Mouse (Mus musculus) embryonic stem cell, embryonic (primary cell): ENCODE measurements at regions not wholly inside any gene's neighbourhood (a gene's known extent, or its start where the extent isn't known, plus 50 kb on each side); places are given as distances from the start of the nearest gene placed in this dataset.
"Not testable (repeated sequence)": the region's sequence is repeated elsewhere in the genome, so short reads cannot be mapped to it uniquely, and the experiment has no call there.

Experiments
- CTCF ChIA-PET, 4 experiments: fragments of 300-600 bp in 2 of 4; fragments of 350-600 bp in 2 of 4; sonication (Branson Sonifier 250); formaldehyde crosslinking; loops; one replicate each; lab custom pipeline; 2022; ENCODE audit warnings: inconsistent platforms in 2 of 4; lab: Charles Lee
- POLR2A ChIA-PET, 4 experiments: fragments of 300-600 bp in 2 of 4; fragments of 350-600 bp in 2 of 4; sonication (Branson Sonifier 250); formaldehyde crosslinking; loops; one replicate each; lab custom pipeline; 2022; ENCODE audit warnings: antibody characterized with exemption in 4 of 4, inconsistent platforms in 1 of 4; lab: Charles Lee

GRCm38 (mm10) chr13:61957197-61957596 lies 172.5 kb upstream of the Zfp808 start:
- CTCF ChIA-PET, POLR2A ChIA-PET: not testable (repeated sequence)

GRCm38 (mm10) chr13:61978856-61979255 lies 150.8 kb upstream of the Zfp808 start:
- POLR2A ChIA-PET, CTCF ChIA-PET: not testable (repeated sequence)

GRCm38 (mm10) chr13:61996519-61996918 lies 133.2 kb upstream of the Zfp808 start:
- POLR2A ChIA-PET, CTCF ChIA-PET: not testable (repeated sequence)

GRCm38 (mm10) chr13:61998803-61999202 lies 130.9 kb upstream of the Zfp808 start:
- POLR2A ChIA-PET, result interaction anchor here in 1 of 4 experiments (0.9 kb wide), 1 partner anchor 19 kb away, joined by 4 read pairs; no protein-coding TSS in a partner anchor
- CTCF ChIA-PET, result not testable (repeated sequence)

- CTCF ChIA-PET, POLR2A ChIA-PET: not testable (repeated sequence)
Observed at GRCm38 (mm10) chr13:62007321-62007720, 122.4 kb upstream of the Zfp808 start.

- ChIA-PET CTCF (interaction anchor here in 1 of 4 experiments (0.6 kb wide), 1 partner anchor 249 kb away, joined by 10 read pairs; no protein-coding TSS in a partner anchor), POLR2A (interaction anchor here in 2 of 4 experiments (0.6 to 0.7 kb wide), 2 partner anchors 63 to 412 kb away, joined by 3 to 6 read pairs; no protein-coding TSS in a partner anchor)
Observed at GRCm38 (mm10) chr13:62015424-62016167, 114.1 kb upstream of the Zfp808 start.

- CTCF ChIA-PET, result not testable (repeated sequence)
- POLR2A ChIA-PET, result interaction anchor here in 1 of 4 experiments (0.7 kb wide), 1 partner anchor 62 kb away, joined by 3 read pairs; no protein-coding TSS in a partner anchor
Observed at GRCm38 (mm10) chr13:62016168-62016502, 113.6 kb upstream of the Zfp808 start.

GRCm38 (mm10) chr13:62037646-62038045 lies 92.0 kb upstream of the Zfp808 start:
- CTCF ChIA-PET, POLR2A ChIA-PET: not testable (repeated sequence)

- ChIA-PET CTCF (interaction anchor here in 1 of 4 experiments (0.6 kb wide), 1 partner anchor 1710 kb away, joined by 3 read pairs; no protein-coding TSS in a partner anchor), POLR2A (interaction anchor here in 3 of 4 experiments (0.7 to 1.6 kb wide), 11 partner anchors 16 to 314 kb away, joined by 3 to 7 read pairs (median 3); no protein-coding TSS in a partner anchor)
Observed at GRCm38 (mm10) chr13:62077951-62078671, 51.6 kb upstream of the Zfp808 start.

- POLR2A ChIA-PET, result interaction anchor here (0.6 to 1.6 kb wide), 9 partner anchors 8 to 315 kb away, joined by 3 to 7 read pairs (median 4); no protein-coding TSS in a partner anchor
Observed at GRCm38 (mm10) chr13:62078893-62079292, 50.8 kb upstream of the Zfp808 start.

More at GRCm38 (mm10) chr13:62078893-62079292, 50.8 kb upstream of the Zfp808 start:
- CTCF ChIA-PET, result interaction anchor here in 1 of 4 experiments (0.6 kb wide), 1 partner anchor 1711 kb away, joined by 3 read pairs; no protein-coding TSS in a partner anchor
